Comparison of ENCODE assay signal across 22 mouse cellular contexts in genomic region chr4:100925153-100925552, GRCm38 (mm10).
"Had no signal": no experiment of that assay in that cellular context is flagged by ENCODE, and none has a peak within 500 bp of the region (broad histone marks: within the 10 kb centered on the region; RNA-seq: fewer than 3 reads in every experiment).

No protein-coding gene starts in this region.

- ATAC-seq: forebrain, postnatal 0 days; hindbrain, postnatal 0 days; liver, postnatal 0 days had no signal

- H3K4me2 ChIP-seq: heart, embryonic 12.5 days; hindbrain, embryonic 13.5 days; hindbrain, embryonic 15.5 days; limb, embryonic 15.5 days; liver, embryonic 13.5 days; liver, embryonic 15.5 days had no signal

- DNase-seq: forebrain, postnatal 0 days; gastrocnemius, adult 2 months; gastrocnemius, postnatal 10 days; gastrocnemius, postnatal 25 days; heart, adult 2 months; heart, postnatal 10 days; heart, postnatal 4 days; kidney, adult 18-20 months; kidney, adult 8-10 months; kidney, postnatal 10 days; kidney, postnatal 25 days; kidney, postnatal 4 days; liver, embryonic 13.5 days; liver, postnatal 0 days had no signal

- H3K4me3 ChIP-seq: gastrocnemius, adult 2 months; heart, adult 2 months; heart, embryonic 12.5 days; hindbrain, embryonic 13.5 days; hindbrain, embryonic 15.5 days; layer of hippocampus, adult 2 months; left cerebral cortex, adult 2 months; limb, embryonic 15.5 days; liver, embryonic 13.5 days; liver, embryonic 15.5 days had no signal

- H3K9me3 ChIP-seq: heart, embryonic 12.5 days; hindbrain, embryonic 13.5 days; hindbrain, embryonic 15.5 days; limb, embryonic 15.5 days; liver, embryonic 13.5 days; liver, embryonic 15.5 days had no signal

- H3K27ac ChIP-seq: gastrocnemius, adult 2 months; heart, adult 2 months; hindbrain, embryonic 13.5 days; hindbrain, embryonic 15.5 days; hindbrain, postnatal 0 days; layer of hippocampus, adult 2 months; left cerebral cortex, adult 2 months; limb, embryonic 15.5 days; liver, embryonic 13.5 days; liver, embryonic 15.5 days had no signal

- H3K9ac ChIP-seq: forebrain, postnatal 0 days; heart, embryonic 12.5 days; hindbrain, embryonic 13.5 days; hindbrain, embryonic 15.5 days; limb, embryonic 15.5 days; liver, embryonic 13.5 days; liver, embryonic 15.5 days; liver, postnatal 0 days had no signal

- H3K4me1 ChIP-seq: heart, embryonic 12.5 days; liver, embryonic 13.5 days; liver, embryonic 15.5 days had no signal

- H3K27me3 ChIP-seq: heart, embryonic 12.5 days; hindbrain, embryonic 13.5 days; hindbrain, embryonic 15.5 days; limb, embryonic 15.5 days; liver, embryonic 13.5 days; liver, embryonic 15.5 days had no signal

- H3K36me3 ChIP-seq: hindbrain, embryonic 15.5 days; liver, embryonic 13.5 days; liver, embryonic 15.5 days had no signal
